Mouse (Mus musculus) brain, embryonic 18.5 days (tissue): Measurements from ENCODE around the gene Tnfrsf14.

ENCODE experiments used
- DNase-seq: peaks from one replicate; pipeline ENCODE4 v3.0.0-alpha.2; 2012; ENCODE audit warnings: low read depth, low spot score

Gene Tnfrsf14

DNA sequence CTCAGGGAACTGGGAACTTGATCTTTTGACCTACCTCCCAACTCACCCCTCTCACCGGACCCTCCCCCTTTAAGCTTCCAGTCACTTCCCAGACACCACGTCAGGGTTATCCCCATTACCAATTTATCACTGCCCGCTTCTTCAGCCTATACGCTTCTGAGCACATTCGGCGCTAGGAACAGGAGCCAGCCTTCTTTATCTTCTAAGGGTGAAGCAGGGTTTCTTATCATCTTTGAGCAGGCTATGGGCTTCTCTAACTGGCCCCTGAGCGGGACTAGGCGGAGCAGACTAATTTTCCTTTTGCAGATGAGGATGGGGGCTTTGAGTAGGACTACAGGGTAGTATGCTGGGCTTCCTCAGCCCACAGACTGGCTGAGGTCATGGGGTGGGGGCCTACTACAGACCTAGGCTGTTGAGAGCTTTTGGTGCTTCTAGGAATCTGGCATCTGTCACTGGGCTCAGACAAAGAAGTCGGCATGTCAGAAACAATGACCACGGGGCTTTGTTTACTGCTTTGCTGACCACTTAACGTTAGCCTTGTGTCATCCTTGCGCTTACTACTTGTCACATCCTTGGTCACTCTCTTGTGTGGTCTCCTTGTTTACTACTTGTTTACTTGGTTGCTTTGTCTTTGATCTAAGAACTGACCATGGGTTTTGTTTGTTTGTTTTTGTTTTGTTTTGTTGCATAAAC, at the start of gene Tnfrsf14:
Gene Tnfrsf14, minus strand, starts transcription at position 169 of the 693 bp plus-strand sequence.
- DNase-seq = no peak

DNA sequence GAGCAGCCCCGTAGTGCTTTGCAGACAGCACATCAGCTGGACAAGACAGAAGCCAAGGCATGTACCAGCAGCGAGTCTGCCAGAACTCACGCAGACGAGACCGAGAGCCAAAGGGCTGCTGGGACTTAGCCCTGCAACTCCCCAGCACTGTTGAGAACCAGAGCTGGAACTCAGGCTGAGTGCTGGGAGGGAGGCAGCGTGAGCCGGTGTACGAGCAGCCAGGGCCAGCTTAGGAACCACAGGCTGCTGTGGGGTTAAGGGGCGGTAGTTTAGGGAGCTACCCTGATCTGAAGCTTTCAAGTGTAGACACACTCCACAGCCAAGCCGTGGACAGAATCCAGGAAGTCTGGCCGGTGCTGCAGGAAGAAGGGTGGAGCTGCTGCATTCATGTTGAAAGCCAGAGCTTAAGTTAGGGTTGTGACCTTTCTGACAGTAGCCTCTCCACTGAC, 45.8 kb upstream of the Tnfrsf14 start:
- DNase-seq = no peak

DNA sequence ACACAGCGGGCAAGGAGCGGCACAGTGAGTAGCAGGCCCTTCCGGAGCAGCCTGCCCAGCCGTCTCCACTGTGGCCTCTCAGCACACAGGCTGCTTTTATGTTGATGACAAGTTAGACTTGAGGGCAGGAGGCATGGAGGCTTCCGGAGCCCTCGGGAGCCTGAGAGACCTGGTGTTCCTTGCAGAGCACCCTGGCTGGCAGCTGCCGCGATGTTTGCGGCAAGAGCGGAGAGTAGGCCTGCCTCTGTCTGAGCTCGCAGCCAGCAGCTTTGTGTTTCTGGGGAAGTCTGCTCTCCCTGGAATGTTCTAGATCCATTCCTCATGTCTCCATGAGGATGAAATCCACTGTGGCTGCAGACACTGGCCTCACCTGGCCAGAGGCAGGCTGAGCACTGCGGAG, 44.2 kb upstream of the Tnfrsf14 start:
- no peak for DNase-seq

DNA sequence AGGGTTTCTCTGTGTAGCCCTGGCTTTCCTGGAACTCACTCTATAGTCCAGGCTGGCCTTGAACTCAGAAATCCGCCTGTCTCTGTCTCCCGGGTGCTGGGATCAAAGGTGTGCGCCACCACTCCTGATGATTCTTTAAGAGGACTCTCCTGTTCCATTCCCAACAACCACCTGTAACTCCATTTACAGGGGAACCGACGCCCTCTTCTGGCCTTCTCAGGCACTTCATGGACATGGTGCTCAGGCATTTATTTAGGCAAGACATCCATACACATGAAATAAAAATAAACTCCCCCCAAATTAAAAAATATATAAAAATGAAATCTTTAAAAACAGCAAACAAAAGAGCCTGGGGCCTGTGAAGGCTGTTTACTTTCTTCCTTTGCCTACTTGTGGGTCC, 38.8 kb upstream of the Tnfrsf14 start:
- no peak for DNase-seq

DNA sequence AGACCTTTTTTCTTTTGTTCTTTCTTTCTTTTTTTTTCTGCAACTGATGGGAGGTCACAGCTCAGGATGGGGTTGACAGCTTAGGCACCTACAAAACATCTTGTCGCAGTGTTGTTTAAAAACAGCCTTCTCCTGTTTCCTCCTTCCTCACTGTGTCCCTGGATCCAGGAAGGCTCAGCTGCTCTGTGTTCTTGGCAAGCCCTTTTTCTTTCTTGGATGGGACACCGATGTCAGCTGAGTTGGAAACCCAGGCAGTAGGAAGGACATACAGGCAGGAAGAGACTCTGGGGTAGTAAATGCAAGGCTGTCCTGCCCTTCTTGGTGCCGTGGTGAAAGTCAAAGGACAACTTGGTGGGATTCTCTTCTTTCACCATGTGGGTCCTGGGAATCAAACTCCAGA, 37.5 kb upstream of the Tnfrsf14 start:
- no peak for DNase-seq

DNA sequence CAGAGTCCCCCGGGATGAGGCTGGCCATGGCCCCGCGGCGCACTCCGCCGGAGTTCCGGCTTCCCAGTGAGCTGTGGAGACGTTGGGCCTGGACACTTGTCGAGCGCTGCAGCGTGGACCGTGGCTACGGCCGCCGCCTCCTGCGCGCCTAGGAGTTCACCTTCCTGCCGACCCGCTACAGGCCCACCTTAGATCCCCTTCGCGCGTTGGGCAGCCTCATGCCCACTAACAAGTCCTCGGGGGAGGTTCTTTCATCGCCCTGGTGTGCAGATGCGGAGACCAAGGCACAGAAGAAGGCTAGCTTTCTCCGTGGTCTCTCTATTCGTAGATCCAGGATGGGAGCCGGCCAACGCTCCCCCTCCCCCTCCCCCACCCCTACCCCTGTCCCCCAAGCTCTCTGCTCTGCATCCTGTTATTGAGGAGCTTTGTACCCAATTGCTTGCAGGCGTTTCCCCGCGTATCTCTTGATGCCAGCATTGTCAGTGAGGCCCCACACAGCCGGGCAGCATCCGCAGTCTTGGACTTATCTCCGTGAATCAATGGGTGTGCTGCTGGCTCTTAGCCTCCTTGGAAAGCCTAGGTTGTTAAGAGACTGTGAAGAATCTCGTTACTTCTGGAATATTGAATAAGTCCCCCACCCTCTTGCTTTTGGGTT, 36.3 kb upstream of the Tnfrsf14 start:
- DNase-seq = no peak

DNA sequence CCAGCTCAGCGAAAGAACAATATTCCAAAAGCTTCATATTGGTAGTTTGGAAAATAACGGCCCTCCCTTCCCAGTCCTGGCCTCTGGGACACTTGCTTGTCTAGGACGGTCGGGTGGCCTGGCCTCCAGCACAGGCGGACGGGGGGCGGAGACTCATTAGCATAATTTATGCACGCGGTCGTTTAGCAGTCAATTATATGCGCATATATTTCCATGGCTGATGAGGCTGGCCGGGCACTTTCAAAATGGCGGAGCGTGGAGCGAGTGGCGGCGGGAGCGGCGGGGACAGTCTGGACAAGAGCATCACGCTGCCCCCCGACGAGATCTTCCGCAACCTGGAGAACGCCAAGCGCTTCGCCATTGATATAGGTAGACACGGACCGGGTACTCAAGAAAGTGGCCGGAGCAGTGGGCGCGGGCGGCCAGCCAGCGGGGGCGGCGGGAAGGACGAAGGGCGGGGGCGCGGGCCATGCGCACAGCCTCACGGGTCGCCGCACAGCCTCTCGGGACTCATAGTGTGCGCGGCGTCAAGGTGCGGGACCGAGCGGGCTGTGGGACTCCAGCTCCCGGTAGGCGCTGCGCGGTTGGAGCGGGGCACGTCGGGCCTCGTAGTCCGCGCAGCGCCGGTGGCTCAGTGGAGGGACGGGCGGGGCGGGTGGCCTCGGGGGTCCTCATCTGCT, 35.7 kb upstream of the Tnfrsf14 start, which contains the start of gene Pank4:
Gene Pank4, plus strand, starts transcription at position 223 of the 680 bp plus-strand sequence.
- DNase-seq = peak; percentile 84

DNA sequence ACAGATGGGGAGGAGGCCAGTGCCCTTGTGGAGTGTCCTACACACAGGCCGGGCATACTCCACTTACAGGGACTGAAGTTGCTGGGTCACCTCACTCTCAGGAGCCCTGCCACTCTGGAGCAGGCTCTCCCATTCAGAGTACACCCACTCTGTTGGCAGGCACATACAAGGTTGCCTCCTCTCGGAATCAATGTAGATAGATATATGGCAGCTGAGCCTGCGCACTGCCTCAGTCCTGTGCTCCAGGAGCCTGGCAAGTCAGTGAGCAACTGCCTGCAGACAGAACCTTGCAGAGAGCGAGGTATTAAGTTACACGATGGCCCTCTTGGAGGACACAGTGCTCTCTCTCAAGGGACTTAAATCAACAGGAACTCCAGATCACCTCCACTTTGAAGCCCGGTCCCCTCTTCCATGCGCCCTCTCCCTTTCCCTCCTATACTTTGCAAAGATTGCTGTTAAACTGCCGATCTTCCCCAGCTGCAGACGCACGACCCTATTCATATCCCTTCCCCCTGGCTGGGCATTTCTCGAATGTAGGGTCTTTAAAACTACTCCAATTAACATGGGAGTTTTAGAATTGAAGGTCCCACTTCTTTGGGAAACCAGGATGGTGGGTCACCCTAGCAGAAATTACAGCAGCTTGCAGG, 35.0 kb upstream of the Tnfrsf14 start:
- DNase-seq = no peak

DNA sequence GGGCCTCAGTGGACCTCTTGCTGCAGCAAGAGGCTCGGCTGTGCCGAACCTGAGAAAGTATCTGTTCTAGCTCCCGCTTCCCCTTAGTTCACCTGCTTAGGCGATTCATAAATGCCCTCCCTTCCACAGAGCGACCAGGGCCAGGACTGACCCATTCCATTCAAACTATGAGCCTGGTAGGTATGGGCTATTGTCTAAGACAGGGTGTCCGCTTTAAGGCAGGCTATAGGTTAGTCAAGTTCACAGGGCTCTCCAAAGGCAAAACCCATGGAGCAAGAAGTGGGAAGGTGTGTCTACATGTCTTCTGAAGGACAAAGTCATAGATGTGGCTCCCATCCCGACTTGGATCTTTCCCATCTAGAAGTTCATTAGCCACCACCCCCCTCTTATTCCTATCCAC, 34.3 kb upstream of the Tnfrsf14 start:
- DNase-seq = no peak

DNA sequence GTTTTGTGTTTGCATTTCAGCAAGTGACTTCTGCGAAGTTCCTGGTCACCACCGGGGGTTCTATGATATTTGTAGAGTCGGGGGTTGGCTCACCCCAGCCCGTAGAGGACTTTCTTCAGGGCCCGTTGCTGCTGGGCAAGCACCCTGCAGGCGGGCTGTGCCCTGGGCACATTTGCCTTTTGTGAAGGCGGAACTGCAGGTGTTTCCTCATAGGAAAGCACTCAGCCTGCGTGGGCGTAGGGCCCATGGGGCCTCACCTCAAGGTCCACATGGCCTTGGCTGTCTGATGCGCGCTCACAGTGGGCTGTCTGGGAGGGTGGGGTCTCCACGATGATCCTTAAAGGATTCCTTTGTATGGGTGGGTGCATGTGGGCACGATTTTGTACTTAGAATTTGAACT, 33.5 kb upstream of the Tnfrsf14 start:
- DNase-seq = no peak

DNA sequence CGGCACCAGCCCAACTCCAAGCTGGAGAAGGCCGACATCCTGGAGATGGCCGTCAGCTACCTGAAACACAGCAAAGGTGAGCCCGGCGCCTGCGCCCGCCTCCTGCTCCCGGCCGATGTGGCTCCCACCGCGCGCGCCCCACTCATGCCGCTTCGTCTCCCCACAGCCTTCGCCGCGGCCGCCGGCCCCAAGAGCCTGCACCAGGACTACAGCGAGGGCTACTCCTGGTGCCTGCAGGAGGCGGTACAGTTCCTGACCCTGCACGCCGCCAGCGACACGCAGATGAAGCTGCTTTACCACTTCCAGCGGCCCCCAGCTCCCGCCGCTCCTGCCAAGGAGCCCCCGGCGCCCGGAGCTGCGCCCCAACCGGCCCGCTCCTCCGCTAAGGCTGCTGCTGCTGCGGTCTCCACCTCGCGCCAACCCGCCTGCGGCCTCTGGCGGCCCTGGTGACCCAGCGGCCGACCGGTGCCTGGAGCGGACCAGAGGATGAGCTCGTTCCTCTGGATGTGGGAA, 32.9 kb upstream of the Tnfrsf14 start:
- no peak for DNase-seq

DNA sequence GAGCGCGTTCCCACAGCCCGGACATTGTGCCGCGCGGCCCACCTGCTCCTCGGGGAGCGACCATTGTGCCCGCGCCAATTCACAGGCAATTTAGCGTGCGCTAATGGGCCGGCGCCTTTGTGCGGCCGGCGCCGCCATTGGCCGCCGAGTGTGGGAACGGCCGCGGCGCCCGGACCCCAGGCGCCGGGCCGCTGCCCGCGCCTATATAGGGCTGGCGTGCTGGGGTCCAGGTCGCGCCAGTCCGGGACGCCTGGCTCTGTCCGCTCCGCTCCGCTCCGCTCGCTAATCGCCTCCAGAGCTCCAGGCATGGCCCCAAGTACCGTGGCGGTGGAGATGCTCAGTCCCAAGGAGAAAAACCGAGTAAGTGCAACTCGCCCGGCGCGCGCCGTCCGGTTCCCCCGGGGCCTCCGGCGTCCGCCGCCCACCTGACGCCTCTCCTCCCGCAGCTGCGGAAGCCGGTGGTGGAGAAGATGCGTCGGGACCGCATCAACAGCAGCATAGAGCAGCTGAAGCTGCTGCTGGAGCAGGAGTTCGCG, 32.4 kb upstream of the Tnfrsf14 start, which contains the start of gene Hes5:
Gene Hes5, plus strand, starts transcription at position 234 of the 536 bp plus-strand sequence.
- no peak for DNase-seq

DNA sequence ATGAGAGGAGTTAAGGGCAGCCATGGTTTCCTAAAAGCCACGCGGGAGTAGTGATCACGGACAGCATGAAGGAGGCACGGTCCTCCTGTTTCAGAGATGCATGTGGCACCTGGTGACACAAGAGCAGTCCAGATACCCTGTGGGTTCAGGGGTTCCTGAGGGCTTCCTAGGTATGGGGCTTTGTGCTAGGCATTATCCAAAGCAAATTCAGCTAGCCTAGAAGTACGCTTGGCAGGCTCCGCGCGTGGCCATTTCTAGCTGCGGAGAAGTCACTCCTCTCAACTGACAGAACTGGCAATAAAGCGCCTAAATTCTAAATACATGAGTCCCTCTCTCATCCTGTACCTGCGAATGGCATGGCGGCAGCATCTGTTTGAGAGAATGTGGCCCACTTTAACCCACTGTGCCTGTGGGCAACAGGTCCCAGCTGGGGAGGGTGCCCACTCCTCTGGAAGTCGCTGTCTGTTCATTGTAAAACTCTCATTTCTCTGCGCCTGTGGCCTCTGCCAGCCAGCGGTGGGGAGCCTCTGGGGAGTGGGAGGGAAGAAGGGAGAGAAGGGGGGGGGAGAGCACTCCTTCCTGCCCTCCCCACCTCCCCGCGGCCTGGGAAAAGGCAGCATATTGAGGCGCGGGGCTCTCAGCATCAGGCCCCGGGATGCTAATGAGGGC, 31.8 kb upstream of the Tnfrsf14 start:
- DNase-seq = no peak

DNA sequence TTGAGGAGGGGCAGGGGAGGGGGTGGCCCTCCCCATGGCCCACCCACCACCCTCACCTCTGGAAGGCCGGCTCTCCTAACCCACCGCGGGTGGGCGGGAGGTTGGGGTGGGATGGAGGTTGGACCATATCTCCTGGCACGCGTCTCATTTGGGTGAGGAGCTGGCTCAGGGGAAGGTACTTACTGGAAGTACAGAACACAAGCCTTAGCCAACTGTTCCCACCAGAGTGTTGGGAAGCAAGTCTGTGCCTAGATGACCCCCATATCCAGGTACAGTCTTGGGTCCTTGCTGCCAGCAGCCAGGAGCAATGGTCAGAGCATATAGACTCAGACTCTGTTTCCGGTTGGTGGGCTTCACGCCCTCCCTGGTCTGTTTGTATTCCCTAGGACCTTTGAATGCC, 30.3 kb upstream of the Tnfrsf14 start:
- DNase-seq = no peak

DNA sequence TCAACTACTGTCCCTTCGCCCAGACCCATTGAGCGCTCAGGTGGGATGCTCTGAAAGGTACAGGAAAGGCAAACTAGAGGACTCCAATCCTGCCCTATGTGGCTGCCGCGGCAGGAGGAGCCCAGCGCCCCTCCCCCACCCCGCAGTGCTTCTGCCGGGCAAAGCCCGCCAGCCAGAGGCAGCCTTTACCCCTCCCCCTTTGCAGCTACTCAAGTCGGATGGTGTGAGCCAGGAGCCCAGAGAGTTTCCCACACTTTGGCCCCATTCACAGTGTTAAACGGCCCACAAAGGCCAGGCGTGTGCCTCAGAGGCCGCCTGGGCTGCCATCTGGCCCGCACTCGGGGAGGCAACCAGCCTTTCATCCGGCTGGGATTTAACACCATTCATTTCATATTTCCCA, 29.8 kb upstream of the Tnfrsf14 start:
- peak; percentile 69 for DNase-seq

DNA sequence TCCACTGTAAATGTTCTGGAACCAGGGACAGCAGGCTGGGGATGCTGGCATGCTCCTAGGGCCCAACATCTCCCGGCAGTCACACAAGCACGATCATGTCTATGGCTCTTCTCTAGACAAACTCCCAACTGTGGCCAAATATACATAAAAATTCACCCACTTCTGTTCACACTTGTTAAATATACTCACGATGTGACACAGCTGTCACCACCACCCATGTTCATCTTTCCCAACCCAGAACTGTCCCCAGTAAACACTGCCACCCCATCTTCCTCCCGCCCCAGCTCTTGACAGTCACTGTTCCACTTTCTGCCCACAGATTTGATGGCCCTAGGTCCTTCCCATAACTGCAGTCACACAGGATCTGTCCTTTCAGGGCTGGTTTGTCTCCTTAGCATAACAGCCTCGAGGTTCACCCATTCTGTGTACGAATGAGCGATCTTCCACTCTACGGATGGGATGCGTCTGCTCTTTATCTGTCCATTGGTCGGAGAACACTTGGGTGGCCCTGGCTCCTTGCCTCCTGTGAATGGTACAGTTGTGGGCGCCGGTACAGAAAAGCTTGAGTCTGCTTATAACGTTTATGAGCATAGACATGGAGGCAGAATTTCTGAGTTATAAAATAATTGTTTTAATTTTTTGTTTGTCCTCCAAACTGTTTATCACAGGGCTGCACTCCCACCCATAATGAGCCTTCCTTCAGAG, 29.1 kb upstream of the Tnfrsf14 start:
- DNase-seq = no peak

DNA sequence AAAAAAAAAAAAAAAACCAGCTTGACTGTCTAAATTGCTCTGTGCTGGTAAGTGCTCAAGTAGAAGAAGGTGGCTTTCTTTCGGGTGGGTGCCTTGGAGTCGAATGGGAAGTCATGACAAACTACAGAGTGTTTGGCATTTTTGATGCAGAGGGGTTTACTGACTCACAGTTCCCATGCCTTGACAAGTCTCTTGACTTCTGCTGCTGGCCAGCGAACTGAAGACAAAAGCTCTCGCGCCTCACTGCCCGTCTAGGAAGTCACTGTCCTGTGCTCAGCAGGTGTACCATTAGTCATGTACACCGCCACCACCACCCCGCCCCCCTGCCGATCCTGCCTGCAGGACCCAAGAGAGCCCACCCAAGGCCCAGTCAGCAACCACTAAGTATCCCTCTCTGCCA, 28.2 kb upstream of the Tnfrsf14 start:
- no peak for DNase-seq

DNA sequence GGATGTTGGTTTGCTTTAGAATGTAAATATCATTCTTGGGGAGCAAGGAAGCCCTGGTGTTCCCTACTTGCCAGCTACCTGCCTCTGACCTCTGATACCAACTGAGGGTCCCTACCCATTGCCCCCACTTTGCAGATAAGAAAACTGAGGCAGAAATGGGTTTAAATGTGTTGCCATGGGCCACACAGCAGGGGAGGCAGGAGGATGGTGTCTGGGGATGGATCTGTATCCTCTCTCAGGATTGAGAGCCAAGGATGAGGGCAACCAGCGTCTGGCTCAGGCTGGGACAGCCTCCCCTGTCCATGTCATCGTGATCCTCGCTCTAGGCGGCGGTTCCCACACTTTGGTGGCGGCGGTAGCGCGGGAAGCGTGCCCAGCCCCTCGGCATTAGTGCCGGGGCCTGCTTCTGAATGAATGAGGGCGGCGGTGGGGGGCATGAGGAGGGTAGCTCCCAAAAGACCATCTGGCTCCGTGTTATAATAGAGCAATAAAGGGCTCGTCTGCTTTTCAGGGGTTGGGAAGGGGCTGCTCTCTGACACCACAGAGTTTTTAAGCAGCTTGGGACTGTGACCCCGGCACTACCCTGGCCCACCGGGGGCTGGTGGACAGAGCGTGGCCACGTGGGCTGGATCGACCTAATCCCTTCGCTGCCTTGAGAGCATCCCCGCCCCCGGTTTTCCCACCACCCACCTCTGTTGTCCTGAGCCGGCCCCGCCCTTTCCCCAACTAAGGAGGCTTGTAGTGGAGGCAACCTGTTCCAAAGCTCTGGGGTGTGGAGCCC, 24.3 kb upstream of the Tnfrsf14 start:
- DNase-seq = no peak

DNA sequence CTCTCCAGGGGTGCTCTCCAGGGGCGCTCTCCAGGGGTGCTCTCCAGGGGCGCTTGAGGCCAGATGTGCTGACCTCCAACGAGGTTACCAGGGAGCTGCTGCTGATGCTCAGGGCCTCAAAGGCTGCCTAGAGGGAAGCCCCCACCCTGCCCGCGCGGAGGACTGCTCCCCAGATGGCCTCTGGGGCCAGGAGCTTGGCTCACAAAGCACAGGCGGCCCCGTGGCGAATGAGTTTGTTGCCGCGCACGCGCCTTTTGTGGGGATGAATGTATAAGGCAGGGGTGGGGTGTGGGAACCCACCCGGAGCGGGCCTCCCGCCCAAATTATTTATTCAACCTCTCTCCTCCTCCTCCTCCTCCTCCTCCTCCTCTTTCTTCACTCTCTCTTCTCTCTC, 21.2 kb upstream of the Tnfrsf14 start:
- no peak for DNase-seq
